Mouse (Mus musculus) midbrain, postnatal 0 days (tissue): ENCODE results near the gene Sigirr. TPM values are rescaled to one million over a fixed set of nuclear protein-coding genes. Genes with fewer than 3 reads are reported as not detected.

Experiments
- ATAC-seq: fragments of 200-750 bp; cut with Nextera tagmentation; 2 replicates; pipeline ENCODE4 v1.8.0; 2017; ENCODE audit warnings: moderate number of reproducible peaks, mild to moderate bottlenecking, moderate TSS enrichment, moderate library complexity; ENCODE audit not compliant: low FRiP score
- DNase-seq: peaks from one replicate; pipeline ENCODE4 v3.0.0-alpha.2; 2015; ENCODE audit warnings: low spot score
- H3K27ac ChIP-seq: fragments of 300-500 bp; sonication (generic); 2 replicates; pipeline ENCODE4 v1.5.1; 2014; ENCODE audit warnings: low read depth, mild to moderate bottlenecking, low read length, mixed read lengths
- H3K27me3 ChIP-seq: fragments of 300-500 bp; sonication (generic); 2 replicates; pipeline ENCODE4 v1.6.1; 2014; ENCODE audit warnings: low read length, control low read depth, mixed read lengths; ENCODE audit not compliant: insufficient read depth
- H3K36me3 ChIP-seq: fragments of 300-500 bp; sonication (generic); 2 replicates; pipeline ENCODE4 v1.6.1; 2014; ENCODE audit warnings: low read length, control low read depth, mixed read lengths; ENCODE audit not compliant: insufficient read depth
- H3K4me1 ChIP-seq: fragments of 300-500 bp; sonication (generic); 2 replicates; pipeline ENCODE4 v1.6.1; 2014; ENCODE audit warnings: mild to moderate bottlenecking, control low read depth, antibody characterized with exemption, low read length, mixed read lengths; ENCODE audit not compliant: insufficient read depth
- H3K4me2 ChIP-seq: fragments of 300-500 bp; sonication (generic); 2 replicates; pipeline ENCODE4 v1.6.1; 2014; ENCODE audit warnings: low read depth, mild to moderate bottlenecking, low read length, mixed read lengths; ENCODE audit not compliant: poor library complexity, severe bottlenecking
- H3K4me3 ChIP-seq: fragments of 300-500 bp; sonication (generic); 2 replicates; pipeline ENCODE4 v1.5.1; 2014; ENCODE audit warnings: low read depth, mild to moderate bottlenecking, low read length, moderate library complexity
- H3K9ac ChIP-seq: fragments of 300-500 bp; sonication (generic); replicated peaks from 2 replicates; pipeline ENCODE4 v1.6.1; 2014; ENCODE audit warnings: mild to moderate bottlenecking, low read length, moderate library complexity, mixed read lengths; ENCODE audit not compliant: poor library complexity, severe bottlenecking
- H3K9me3 ChIP-seq: fragments of 300-500 bp; sonication (generic); 2 replicates; pipeline ENCODE4 v1.6.1; 2016; ENCODE audit warnings: low read length, control low read depth
- CTCF ChIP-seq: IDR thresholded peaks from 2 replicates; pipeline ENCODE4 v1.5.1; 2016; ENCODE audit warnings: antibody characterized with exemption, mild to moderate bottlenecking
- WGBS: fragments of 180-500 bp; shearing (Covaris S2); extraction: QIAGEN DNeasy Blood & Tissue Kit; methylation state at CpG from one replicate; pipeline ENCODE4 v1.1.7; 2014; 5-methylcytosine and 5-hydroxymethylcytosine counted together
- polyA plus RNA-seq: library from polyadenylated mRNA; unstranded; fragments of >200 nt; fragmentation: Nextera tagmentation; extraction: Ambion mirVana; gene quantifications from 2 replicates; pipeline ENCODE4 v1.2.1, GENCODE M21; 2015
- total RNA-seq: library from RNA; depleted of rRNA; stranded (reverse); fragments of >200 nt; gene quantifications from 2 replicates; pipeline ENCODE4 v1.2.3, GENCODE M21; 2014; rRNA removed

Sigirr gene
- total RNA-seq: 1.1 and 3.9 TPM in 2 replicates
- polyA plus RNA-seq: 1.8 and 2.0 TPM in 2 replicates

- H3K36me3 ChIP-seq: no peaks in the 10 kb centered on the region
- H3K27ac ChIP-seq: no peak within 1 kb of the TSS
- no peaks in the 10 kb centered on the region for H3K4me1 ChIP-seq
- H3K4me2 ChIP-seq: peak within 1 kb of the TSS; percentile 76
- DNase-seq: peak; percentile 64
- WGBS: 1% methylated on average over 56 of the region's 56 CpGs
- H3K9me3 ChIP-seq: no peaks in the 10 kb centered on the region
- peak; percentile 62; the same call in 1 of the 2 replicates for ATAC-seq
- H3K4me3 ChIP-seq: peak within 1 kb of the TSS; percentile 45
- H3K9ac ChIP-seq: peak within 1 kb of the TSS; percentile 46
- no peak for TF ChIP-seq CTCF
- peaks cover 28% of the 10 kb centered on the region for H3K27me3 ChIP-seq
Observed at GRCm38 (mm10) chr7:141099911-141100691, at the start of gene Sigirr. Gene Sigirr, minus strand, starts transcription at chr7:141100572.

- Histone ChIP-seq H3K4me1 (no peaks in the 10 kb centered on the region), H3K4me3 (no peak overlapping the region), H3K27me3 (no peaks in the 10 kb centered on the region), H3K9ac (no peak overlapping the region), H3K4me2 (no peak overlapping the region), H3K36me3 (peaks cover 28% of the 10 kb centered on the region), H3K9me3 (no peaks in the 10 kb centered on the region), H3K27ac (no peak overlapping the region)
- no peak for TF ChIP-seq CTCF
- WGBS: 88% methylated on average over 4 of the region's 4 CpGs
- DNase-seq (no peak), ATAC-seq (no peak)
Observed at GRCm38 (mm10) chr7:141148639-141149038, 48.3 kb upstream of the Sigirr start.

GRCm38 (mm10) chr7:141147044-141147443 is 46.7 kb upstream of the Sigirr start:
- DNase-seq (no peak), ATAC-seq (no peak)
- H3K27me3 ChIP-seq: no peaks in the 10 kb centered on the region
- no peak overlapping the region for H3K27ac ChIP-seq
- no peak overlapping the region for H3K4me2 ChIP-seq
- H3K4me3 ChIP-seq: no peak overlapping the region
- WGBS: 76% methylated on average over 6 of the region's 6 CpGs
- no peaks in the 10 kb centered on the region for H3K9me3 ChIP-seq
- H3K9ac ChIP-seq: no peak overlapping the region
- peaks cover 29% of the 10 kb centered on the region; the same call in 1 of the 2 replicates for H3K36me3 ChIP-seq
- TF ChIP-seq CTCF: no peak
- H3K4me1 ChIP-seq: no peaks in the 10 kb centered on the region

GRCm38 (mm10) chr7:141146043-141146595 is 45.7 kb upstream of the Sigirr start:
- DNase-seq (no peak), ATAC-seq (no peak)
- Histone ChIP-seq H3K4me2 (no peak overlapping the region), H3K36me3 (peaks cover 25% of the 10 kb centered on the region; the same call in 1 of the 2 replicates), H3K27ac (no peak overlapping the region), H3K9ac (no peak overlapping the region), H3K9me3 (no peaks in the 10 kb centered on the region), H3K4me3 (no peak overlapping the region), H3K27me3 (no peaks in the 10 kb centered on the region), H3K4me1 (no peaks in the 10 kb centered on the region)
- WGBS: 94% methylated on average over 12 of the region's 12 CpGs
- no peak for TF ChIP-seq CTCF

GRCm38 (mm10) chr7:141145403-141145802 is 45.0 kb upstream of the Sigirr start:
- ATAC-seq (no peak), DNase-seq (no peak)
- WGBS: 76% methylated on average over 1 of the region's 1 CpGs
- Histone ChIP-seq H3K36me3 (peaks cover 23% of the 10 kb centered on the region; the same call in 1 of the 2 replicates), H3K4me1 (no peaks in the 10 kb centered on the region), H3K9ac (no peak overlapping the region), H3K9me3 (no peaks in the 10 kb centered on the region), H3K4me3 (no peak overlapping the region), H3K4me2 (no peak overlapping the region), H3K27me3 (no peaks in the 10 kb centered on the region), H3K27ac (no peak overlapping the region)
- TF ChIP-seq CTCF: no peak

- Histone ChIP-seq H3K36me3 (peaks cover 26% of the 10 kb centered on the region; the same call in 1 of the 2 replicates), H3K4me3 (no peak overlapping the region), H3K27me3 (no peaks in the 10 kb centered on the region), H3K9me3 (no peaks in the 10 kb centered on the region), H3K9ac (no peak overlapping the region), H3K4me2 (no peak overlapping the region), H3K27ac (no peak overlapping the region), H3K4me1 (no peaks in the 10 kb centered on the region)
- TF ChIP-seq CTCF: no peak
- no peak for DNase-seq
- WGBS: 90% methylated on average over 3 of the region's 3 CpGs
- ATAC-seq: no peak
Observed at GRCm38 (mm10) chr7:141144650-141145049, 44.3 kb upstream of the Sigirr start.
